Mouse (Mus musculus) gastrocnemius, adult 8-10 months (tissue): ENCODE data around the gene Cpne4. TPM values are rescaled to one million over a fixed set of nuclear protein-coding genes. Genes with fewer than 3 reads are reported as not detected.
A peak's percentile ranks its signal among the peaks of the same experiment; 100 is the strongest.

Experiments
- DNase-seq, 2 experiments: peaks; one replicate each; pipeline ENCODE4 v3.0.0; 2022; ENCODE audit warnings: low spot score in 2 of 2
- microRNA-seq: library from miRNA; unstranded; fragments of <30 nt; microRNA quantifications from one replicate; pipeline ENCODE4 v1.2.0, GENCODE M21; 2022
- total RNA-seq, 4 experiments: library from RNA; stranded (reverse); gene quantifications; 2 replicates each; pipeline ENCODE4 v1.2.4; 2022

Cpne4 gene
- total RNA-seq, 4 experiments from 2014 or later, result not detected

DNA sequence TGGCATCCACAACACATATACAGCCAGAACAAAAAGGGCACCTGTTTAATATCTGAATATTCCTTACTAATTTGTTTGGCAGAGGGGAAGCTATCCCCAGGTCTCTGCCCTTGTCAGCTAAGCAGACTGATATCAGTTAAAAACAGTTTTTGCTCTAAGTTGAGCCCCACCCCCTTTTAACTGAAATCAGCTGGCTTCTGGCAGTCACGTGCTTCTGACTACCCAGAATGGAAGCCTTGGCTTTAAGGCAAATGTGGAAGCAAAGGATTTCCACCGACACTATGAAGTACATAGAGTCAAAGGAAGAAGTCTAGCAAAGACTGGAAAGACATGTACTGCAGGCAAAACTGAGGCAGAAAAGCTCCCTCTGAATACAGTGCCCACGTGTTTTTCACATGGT lies 490.8 kb downstream of the Cpne4 start:
- no peak for DNase-seq

DNA sequence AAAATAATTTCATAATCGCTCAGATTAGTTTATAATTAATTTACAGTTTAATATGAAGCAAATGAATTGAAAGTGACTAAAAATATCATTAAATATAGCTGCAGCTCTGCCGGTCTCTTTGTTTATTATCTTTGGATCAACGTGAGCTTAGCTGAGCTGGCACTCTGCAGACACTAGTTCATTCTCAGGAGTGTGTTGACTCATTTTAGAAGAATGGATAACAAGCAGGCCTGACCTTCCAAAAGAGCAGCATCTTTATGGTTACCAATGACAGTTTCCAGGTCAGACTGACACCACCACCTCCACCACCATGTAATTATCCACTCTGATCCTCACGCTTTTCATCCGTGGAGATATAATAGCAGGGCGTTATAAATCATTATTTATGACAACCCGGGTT lies 498.9 kb downstream of the Cpne4 start:
- no peak for DNase-seq

DNA sequence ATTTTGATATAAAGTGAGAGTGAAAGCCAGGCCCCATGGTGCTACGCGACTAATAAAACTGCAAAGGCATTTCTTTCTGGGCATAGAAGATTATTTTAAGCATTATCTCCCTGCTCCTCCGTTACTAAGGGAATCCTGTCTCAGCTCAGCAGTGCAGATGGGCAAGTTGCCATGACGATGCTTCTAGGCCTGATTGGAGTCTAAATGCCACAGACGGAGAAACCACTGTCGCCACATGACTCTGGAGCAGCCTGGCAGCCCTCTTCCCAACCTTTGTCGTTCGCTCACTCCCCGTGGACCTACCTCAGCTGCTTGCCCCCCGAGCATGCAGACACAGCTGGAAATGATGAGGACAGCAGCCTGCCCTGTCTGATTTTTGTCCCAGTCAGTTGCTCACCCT lies 501.3 kb downstream of the Cpne4 start:
- DNase-seq, result no peak

DNA sequence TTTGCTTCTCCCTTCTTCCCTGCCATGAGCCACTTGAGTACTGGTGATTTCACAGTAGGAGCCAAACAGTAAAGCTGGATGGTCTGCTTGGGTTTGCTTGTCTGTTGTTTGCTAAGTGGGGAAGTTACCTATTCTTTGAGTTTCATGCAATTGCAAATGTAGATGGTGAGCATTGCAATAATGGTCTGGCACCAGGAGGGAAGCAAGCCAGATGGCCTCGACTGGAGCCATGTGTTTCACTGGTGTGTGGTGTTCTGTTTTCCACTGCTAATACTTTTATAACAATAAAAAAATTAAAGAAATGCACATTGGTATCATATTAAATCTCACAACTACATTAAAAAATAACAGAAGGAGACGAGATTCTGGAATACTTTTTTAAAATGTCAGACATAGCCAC lies 502.6 kb downstream of the Cpne4 start:
- no peak for DNase-seq

DNA sequence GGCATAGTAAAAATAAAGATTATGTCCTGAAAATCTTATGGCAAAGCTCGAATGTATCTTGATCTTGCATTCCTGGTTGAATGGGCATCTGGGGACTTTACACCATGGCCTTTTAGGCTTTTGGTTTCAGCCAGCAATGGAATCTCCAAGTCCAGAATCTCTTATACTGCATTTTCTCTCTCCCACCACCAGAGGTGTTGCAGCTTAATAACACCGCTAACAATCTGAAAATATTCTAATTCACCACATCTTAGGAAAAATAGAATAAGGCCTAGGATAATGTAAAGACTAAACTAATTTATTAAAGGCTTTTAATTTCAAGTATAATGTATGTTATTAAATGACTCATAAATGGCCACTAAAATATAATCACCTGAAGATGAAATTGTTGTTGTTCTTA lies 503.2 kb downstream of the Cpne4 start:
- DNase-seq, result no peak

DNA sequence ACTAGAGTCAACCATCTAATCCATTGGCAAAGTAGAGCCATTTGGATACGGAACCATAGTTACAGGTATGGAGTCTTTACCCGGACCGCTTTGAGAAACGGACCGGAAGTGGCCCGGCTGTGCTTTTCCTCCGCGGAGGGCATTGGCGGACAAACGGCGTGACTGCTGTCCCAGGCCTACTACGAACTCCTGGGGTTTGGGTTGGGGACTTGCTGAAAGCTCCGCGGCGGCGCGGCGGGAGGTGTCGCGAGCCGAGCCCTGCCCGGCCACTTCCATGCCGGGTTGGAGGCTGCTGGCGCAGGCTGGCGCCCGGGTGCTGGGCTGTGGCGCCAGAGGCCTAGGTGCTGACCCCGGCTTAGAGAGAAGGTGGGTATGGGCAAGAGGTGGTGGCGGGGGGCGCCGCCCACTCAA lies 506.1 kb downstream of the Cpne4 start, which contains the start of gene Mrpl3:
Mrpl3 (plus strand) TSS at position 93 of the 411 bp plus-strand sequence.
- peak; percentile 74 to 78 for DNase-seq

DNA sequence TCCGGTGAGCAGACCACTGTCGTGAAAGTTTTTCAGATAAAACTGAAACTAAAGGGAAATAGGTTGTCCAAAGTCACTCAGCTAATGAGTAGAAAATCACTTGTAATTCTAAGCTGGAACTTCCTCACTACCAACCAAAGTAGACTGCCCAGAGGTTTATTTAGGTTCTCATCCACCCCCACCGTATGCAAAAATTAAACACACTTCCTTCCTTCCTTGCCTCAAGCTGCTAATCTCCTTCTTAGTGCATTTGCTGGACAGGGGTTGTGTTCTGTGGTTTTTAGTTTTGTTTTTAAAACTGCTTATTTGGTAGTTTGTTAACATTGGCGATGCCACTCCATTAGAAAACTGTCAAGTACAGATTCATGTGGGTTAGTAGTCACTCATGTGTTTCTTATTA lies 506.7 kb downstream of the Cpne4 start:
- DNase-seq, result no peak

DNA sequence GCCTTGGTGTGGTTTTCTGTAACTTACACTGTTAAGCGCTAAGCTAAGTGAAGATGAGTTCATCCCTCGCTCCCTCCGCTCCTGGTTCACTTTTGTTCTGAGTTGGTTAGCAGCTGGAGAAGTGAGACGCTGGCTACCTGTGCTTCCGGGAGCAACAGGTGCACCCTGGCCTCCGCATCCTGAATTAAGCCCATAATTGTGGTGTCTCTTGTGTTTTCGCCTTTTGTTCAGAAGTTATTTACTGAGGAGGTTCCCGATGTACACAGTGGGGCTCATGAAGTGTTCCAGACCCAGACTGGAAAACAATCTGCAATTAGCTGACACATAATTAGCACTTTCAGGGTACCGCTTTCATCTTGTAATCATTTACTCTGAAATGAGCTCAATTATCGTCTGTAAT lies 522.0 kb downstream of the Cpne4 start:
- no peak for DNase-seq

DNA sequence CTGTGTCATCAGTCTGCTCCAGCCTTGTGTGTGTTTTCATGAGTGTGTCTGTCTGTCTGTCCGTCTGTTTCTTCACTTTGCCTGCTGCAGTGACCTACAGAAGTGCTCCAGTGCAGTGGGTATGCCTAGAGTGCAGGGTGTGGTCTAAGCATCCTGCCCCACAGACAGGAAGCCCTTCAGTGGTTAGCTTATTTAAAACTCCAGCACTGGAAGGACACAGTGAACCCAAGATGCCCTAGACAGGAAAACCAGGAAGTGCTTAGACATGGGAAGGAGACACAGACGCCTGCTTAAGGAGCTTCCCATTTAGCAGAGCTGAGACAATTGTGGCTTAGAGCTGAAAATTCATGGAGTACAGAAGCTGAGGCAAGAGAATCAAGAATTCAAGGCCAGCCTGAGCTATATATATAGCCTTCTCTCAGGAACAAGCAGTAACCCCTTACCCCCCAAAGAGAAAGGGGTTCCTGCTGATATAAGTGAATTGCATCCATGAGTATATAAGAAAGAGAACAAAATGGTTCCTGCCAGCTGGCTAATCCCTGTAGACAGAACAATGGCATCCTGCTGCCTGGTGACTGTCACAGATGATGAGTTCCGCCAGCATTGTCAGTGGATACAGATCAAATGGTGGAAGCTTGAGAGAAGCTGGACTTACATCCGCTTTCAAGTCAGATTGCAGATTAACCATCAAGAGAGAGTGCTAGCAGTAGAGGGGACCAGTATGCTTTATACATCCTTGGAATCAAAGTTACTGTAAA lies 526.1 kb downstream of the Cpne4 start:
- DNase-seq, result no peak

DNA sequence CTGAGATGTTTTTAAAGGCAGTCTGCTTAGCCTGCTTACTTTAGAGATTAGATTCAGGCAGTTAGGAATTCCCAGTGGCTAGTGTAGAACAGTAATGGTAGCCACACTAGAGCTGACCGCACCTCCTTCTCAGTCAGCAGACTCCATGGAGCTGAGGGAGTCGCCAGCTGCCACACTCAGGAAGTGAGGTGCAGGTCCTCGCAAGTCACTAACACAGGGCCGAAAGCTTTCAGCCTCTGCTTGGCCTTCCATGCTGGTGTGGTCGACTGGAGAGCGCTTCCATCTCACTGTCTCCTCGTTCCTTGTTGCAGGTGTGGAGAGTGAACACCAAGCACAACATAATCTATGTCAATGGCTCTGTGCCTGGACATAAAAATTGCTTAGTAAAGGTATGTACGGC lies 527.8 kb downstream of the Cpne4 start:
- DNase-seq, result no peak

DNA sequence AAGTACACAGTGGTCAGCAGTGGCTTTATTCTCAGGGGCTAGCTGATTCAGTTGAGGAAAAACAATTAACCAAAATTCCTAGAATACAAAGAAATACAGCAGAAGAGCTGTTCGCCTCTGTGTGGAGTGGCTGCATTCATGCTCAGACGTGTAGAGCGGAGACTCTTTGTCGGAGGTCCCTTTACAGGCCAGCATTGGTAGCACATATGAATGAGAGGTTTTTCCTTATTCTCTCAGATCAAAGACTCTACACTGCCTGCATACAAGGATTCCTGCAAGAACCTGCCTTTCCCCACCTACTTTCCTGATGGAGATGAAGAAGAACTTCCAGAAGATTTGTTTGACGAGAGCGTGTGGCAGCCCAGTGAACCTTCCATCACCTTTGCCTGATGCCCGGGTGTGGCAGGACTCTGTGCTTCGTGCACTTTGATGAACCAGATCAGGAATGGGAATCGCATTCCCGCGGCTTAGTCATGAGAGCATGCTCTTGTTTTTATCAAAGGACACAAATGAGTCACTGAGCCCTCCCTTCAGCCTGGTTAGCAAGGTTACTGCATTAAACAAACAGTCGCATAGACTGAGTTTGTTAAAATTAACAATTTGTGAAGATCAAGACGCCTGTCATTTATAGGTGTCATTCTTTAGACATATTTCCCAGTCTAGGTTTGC lies 529.8 kb downstream of the Cpne4 start:
- DNase-seq, result no peak

DNA sequence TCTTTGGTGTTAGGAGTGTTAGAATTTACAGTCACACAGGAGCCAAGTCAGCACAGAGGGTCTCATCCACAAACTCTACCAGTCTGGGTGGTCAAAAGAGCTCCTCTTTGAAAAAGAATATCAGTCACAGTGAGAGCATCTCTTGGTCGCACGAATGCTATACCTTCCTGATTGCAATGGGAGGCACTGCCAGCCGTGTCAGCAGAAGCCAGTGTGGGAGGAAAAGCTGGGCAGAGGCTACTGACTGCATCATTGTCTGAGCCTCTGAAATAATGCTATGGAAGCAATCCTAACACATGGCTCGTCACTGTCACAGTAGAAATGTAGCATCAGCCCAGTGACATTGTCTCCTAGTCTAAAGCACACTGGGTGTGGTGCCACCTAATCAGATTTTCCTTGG lies 531.4 kb downstream of the Cpne4 start:
- DNase-seq, result no peak

DNA sequence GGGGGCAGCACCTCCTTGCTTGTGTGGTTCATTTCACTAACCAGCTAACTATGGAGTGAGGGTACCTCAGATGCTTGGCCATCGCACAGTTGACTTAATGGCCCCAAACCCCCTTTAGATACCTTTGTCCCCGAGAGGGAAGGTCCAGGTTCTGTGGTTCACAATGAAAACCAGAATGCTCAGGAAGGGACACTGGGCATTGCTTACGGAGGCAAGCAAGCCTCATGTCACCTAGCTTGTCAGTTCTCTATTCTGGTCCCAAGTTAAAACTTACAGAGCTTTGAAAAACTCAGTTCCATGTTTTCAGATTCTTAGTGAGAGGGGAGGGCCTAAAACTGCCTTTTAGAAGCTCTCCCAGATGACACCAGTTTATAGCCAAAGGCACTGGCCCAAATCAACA lies 533.2 kb downstream of the Cpne4 start:
- no peak for DNase-seq

Small RNA genes lying within 50 kb of the gene (microRNA-seq; reads per million reads assigned to microRNA genes)
- not detected for gene Gm23391

Other genes with a start within 250 kb of the Cpne4 start
- gene Acpp, start 209.5 kb upstream of the Cpne4 start, total RNA-seq, result under 1 TPM in 1 of 4 experiments, not detected in 3; 0.21 TPM